Mouse (Mus musculus) kidney, adult 2 months (tissue): Measurements from ENCODE around the gene Arhgap9. TPM values are rescaled to one million over a fixed set of nuclear protein-coding genes. Genes with fewer than 3 reads are reported as not detected.
"Not testable (repeated sequence)": the region's sequence is repeated elsewhere in the genome, so short reads cannot be mapped to it uniquely, and the experiment has no call there.

Source experiments
- DNase-seq: peaks from one replicate; pipeline ENCODE4 v3.0.0; 2021
- H3K27ac ChIP-seq: fragments of 200-500 bp; 2 replicates; pipeline ENCODE4 v1.5.1; 2012; ENCODE audit warnings: low read depth, low read length, control low read depth, inconsistent platforms; ENCODE audit not compliant: insufficient read depth
- H3K27me3 ChIP-seq: fragments of 200-500 bp; replicated peaks from 2 replicates; pipeline ENCODE4 v1.6.1; 2012; ENCODE audit warnings: mild to moderate bottlenecking, moderate library complexity, low read length, inconsistent platforms; ENCODE audit not compliant: control insufficient read depth, insufficient read depth
- H3K36me3 ChIP-seq: fragments of 200-500 bp; 2 replicates; pipeline ENCODE4 v1.6.1; 2012; ENCODE audit warnings: mild to moderate bottlenecking, moderate library complexity, low read length, inconsistent platforms; ENCODE audit not compliant: control insufficient read depth, insufficient read depth
- H3K4me1 ChIP-seq: fragments of 200-500 bp; 2 replicates; pipeline ENCODE4 v1.6.1; 2011; ENCODE audit warnings: low read length; ENCODE audit not compliant: control insufficient read depth, insufficient read depth
- H3K4me3 ChIP-seq: fragments of 200-500 bp; 2 replicates; pipeline ENCODE4 v1.5.1; 2011; ENCODE audit warnings: mild to moderate bottlenecking, low read depth, low read length, control low read depth; ENCODE audit not compliant: insufficient read depth
- CTCF ChIP-seq: fragments of 200-500 bp; conservative IDR thresholded peaks from 2 replicates; pipeline ENCODE4 v1.5.1; 2011; ENCODE audit warnings: low read depth, mild to moderate bottlenecking, control low read depth, low read length, moderate library complexity, mixed read lengths; ENCODE audit not compliant: insufficient read depth, insufficient read length
- POLR2A ChIP-seq: fragments of 200-500 bp; IDR thresholded peaks from one replicate; pipeline ENCODE4 v1.6.1; 2011; ENCODE audit warnings: low read depth, low read length, control low read depth
- WGBS: fragments of 180-500 bp; shearing (Covaris S2); methylation state at CpG from one replicate; pipeline ENCODE4 v1.1.7; 2018; 5-methylcytosine and 5-hydroxymethylcytosine counted together
- polyA plus RNA-seq: library from polyadenylated mRNA; depleted of rRNA; stranded (reverse); fragments of >200 nt; gene quantifications from 2 replicates; pipeline ENCODE4 v1.2.3, GENCODE M21; 2012

Arhgap9 gene
- polyA plus RNA-seq, 1 experiment = 6.0 TPM

DNA sequence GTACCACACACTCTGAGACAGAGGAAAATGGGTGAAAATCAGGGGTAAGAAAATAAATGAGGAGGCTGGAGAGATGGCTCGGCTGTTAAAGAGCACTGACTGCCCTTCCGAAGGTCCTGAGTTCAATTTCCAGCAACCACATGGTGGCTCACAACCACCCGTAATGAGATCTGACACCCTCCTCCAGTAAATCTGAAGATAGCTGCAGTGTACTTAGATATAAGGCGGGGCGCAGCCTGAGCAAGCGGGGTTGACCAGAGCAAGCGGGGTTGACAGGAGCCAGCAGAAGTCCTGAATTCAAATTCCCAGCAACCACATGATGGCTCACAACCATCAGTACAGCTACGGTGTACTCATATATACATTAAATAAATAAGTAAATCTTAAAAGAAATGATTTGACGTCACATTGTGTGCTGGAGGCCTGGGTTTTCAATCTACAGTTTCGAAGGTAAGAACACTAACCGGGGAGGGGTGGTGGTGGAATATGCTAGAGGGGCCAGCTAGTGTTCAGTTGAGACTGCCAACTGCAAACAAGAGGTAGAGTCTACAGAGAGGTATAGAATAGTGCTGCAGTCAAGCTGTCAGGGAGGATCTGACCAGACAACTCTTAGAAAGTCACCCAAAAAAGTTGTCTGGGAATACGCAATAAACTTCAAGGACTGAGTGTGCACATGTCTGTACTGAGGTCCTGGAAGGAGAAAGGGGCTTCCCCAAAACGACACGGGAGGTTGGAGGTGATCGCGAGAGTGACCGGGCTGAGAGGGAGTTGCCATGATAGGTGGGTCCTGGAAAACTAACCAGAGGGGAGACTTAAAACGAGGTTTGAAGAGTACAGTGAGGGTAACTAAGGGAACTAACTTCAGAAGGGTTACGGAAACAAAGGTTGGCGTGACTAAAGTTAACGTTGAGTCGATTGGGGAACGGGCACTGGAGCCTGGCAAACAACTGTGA is 11.0 kb upstream of the Arhgap9 start:
- Histone ChIP-seq H3K27ac (no peak overlapping the region), H3K4me1 (no peaks in the 10 kb centered on the region), H3K27me3 (no peaks in the 10 kb centered on the region), H3K36me3 (peaks cover 1% of the 10 kb centered on the region; the same call in 1 of the 2 replicates), H3K4me3 (peak overlapping the region; percentile 69)
- WGBS = 32% methylated on average over 23 of the region's 23 CpGs
- DNase-seq = no peak
- TF ChIP-seq POLR2A = no peak
- TF ChIP-seq CTCF = no peak

DNA sequence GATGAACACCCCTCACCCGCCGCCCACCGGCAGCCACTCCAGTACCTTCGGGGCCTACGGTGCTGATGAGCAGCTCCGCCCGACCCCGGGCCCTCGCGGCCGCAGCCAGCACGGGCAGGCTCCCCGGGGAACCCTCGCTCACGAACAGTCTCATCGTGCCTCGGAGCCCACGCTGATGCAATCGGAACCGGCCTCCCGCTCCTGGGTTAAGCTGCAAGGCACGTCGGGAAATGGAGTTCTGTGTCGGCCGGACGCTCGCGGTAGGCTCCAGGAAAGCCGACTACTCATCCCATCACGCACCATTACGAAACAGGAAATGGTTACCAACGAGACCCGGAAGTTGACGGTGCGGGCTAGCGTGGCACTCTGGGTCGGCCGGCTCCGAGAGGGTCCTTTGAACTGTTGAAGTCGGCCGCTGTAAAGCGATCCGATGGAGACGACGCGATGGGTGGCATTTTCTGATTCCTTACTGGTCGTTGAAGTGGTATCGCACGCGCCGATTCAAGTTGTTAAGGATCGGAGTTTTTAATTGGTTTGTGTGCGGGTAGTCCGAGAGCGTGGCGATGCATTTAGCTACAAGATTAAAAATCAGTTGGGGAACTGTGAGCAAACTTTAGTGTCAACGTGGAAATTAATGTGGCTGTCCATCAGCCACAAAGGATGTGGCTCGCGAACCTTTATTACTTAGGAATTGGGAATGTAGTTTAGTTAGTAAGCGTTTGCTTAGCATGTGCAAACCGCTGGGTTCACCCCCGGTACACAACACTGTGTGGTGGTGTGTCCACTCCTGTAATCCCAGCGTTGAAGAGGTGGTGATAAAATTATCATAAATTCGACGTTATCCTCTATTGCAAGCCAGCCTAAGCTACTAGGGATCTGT is 10.0 kb upstream of the Arhgap9 start, which contains the start of gene Mars:
TSS of gene Mars (minus strand) at position 311 of the 880 bp plus-strand sequence.
- Histone ChIP-seq H3K36me3 (peaks cover 1% of the 10 kb centered on the region; the same call in 1 of the 2 replicates), H3K4me1 (no peaks in the 10 kb centered on the region), H3K4me3 (peak within 1 kb of the TSS; percentile 79), H3K27me3 (no peaks in the 10 kb centered on the region), H3K27ac (peak within 1 kb of the TSS; percentile 76)
- DNase-seq = peak; percentile 98
- under 1% methylated on average over 65 of the region's 65 CpGs for WGBS
- TF ChIP-seq POLR2A (peak; percentile 29), CTCF (no peak)

DNA sequence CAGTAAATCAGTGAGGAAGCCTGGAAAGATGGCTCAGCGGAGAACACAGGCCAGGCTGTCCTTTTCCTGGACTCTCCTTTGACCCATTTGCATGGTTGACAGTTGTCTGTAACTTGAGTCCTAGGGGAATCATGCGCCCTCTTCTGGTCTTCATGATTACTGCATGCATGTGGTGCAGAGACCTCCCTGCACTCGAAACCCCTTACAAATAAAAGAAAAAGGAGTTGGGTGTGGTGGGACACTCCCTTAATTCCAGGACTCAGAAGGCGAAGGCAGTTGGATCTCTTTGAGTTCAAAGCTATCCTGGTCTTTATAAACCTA is 9.4 kb upstream of the Arhgap9 start:
- 0% methylated on average over 4 of the region's 4 CpGs for WGBS
- no peaks in the 10 kb centered on the region for H3K4me1 ChIP-seq
- H3K27ac ChIP-seq = peak overlapping the region; percentile 76
- TF ChIP-seq POLR2A (no peak), CTCF (peak; percentile 83)
- H3K27me3 ChIP-seq = no peaks in the 10 kb centered on the region
- H3K36me3 ChIP-seq = peaks cover 1% of the 10 kb centered on the region; the same call in 1 of the 2 replicates
- peak; percentile 89 for DNase-seq
- peak overlapping the region; percentile 79 for H3K4me3 ChIP-seq

DNA sequence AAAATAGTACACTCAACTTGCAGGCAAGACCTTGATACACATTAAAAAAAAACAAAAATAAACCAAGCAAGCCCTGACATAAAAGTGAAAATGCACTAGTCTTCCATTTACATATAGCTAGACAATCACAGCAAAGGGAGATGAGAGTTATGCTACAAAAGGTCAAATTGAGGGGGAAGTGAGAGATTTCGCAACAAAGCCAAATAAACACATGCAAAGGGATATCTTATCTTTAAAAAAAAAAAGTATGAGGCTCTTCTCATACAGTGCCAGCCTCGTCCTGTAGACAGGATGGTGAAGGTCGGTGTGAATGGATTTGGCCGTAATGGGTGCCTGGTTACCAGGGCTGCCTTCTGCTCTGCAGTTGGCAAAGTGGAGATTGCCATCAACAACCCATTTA is 8.9 kb upstream of the Arhgap9 start:
- Histone ChIP-seq H3K27ac (no peak overlapping the region), H3K27me3 (no peaks in the 10 kb centered on the region), H3K4me1 (no peaks in the 10 kb centered on the region), H3K4me3 (no peak overlapping the region), H3K36me3 (peaks cover 1% of the 10 kb centered on the region; the same call in 1 of the 2 replicates)
- no peak for DNase-seq
- TF ChIP-seq POLR2A = no peak
- TF ChIP-seq CTCF = no peak
- 74% methylated on average over 4 of the region's 4 CpGs for whole genome bisulfite sequencing

DNA sequence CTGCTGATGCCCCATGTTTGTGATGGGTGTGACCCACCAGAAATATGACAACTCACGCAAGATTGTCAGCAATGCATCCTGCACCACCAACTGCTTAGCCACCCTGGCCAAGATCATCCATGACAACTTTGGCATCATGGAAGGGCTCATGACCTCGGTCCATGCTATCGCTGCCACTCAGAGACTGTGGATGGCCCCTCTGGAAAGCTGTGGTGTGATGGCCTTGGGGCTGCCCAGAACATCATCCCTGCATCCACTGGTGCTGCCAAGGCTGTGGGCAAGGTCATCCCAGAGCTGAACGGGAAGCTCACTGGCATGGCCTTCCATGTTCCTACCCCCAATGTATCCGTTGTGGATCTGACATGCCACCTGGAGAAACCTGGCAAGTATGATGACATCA is 8.2 kb upstream of the Arhgap9 start:
- H3K27me3 ChIP-seq, H3K27ac ChIP-seq, DNase-seq, H3K36me3 ChIP-seq, H3K4me3 ChIP-seq, H3K4me1 ChIP-seq: not testable (repeated sequence)
- 92% methylated on average over 5 of the region's 5 CpGs for WGBS

DNA sequence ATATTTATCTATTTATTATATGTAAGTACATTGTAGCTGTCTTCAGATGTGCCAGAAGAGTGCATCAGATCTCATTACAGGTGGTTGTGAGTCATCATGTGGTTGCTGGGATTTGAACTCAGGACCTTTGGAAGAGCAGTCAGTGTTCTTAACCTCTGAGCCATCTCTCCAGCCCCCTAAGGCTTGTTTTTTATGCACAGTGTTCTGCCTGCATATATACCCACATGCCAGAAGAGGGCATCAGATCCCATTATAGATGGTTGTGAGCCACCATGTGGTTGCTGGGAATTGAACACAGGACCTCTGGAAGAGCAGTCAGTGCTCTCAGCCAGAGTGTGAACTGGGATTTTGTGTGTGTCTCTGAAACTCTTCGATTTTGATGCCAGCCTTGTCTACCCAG is 6.8 kb upstream of the Arhgap9 start:
- H3K36me3 ChIP-seq, H3K27me3 ChIP-seq, H3K4me3 ChIP-seq, H3K27ac ChIP-seq, H3K4me1 ChIP-seq, DNase-seq: not testable (repeated sequence)
- 77% methylated on average over 1 of the region's 1 CpGs for WGBS

DNA sequence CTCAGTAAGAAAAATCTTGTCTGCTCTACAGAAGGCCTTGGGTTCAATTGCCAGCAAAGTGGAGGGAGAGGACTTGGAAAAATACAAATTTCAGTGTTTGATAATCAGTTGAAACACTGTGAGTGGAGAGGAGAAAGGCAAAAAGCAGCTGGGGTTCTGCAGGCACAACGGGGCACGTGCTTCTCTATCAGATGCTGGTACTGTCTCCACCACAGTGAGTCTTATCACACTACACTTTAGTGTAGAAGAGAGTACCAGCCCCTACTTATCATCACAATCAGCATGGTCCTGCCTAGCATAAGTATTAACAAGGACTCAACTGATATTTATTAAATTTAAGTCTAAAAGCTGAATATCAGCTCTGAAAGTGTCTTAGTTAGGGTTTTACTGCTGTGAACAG is 4.5 kb upstream of the Arhgap9 start:
- Histone ChIP-seq H3K4me3 (no peak overlapping the region), H3K27ac (no peak overlapping the region), H3K27me3 (no peaks in the 10 kb centered on the region), H3K4me1 (no peaks in the 10 kb centered on the region), H3K36me3 (no peaks in the 10 kb centered on the region)
- no peak for DNase-seq
- TF ChIP-seq POLR2A = no peak
- TF ChIP-seq CTCF = no peak
- 96% methylated on average over 2 of the region's 2 CpGs for WGBS
